Mouse (Mus musculus) mature B cell (primary cell): ENCODE measurements around the gene Ppp1r37.

Experiments
- in situ Hi-C: fragments of 300-500 bp; cut with MboI; formaldehyde crosslinking; loops from 2 replicates; pipeline ENCODE4 v1.14.3; 2019

Ppp1r37 gene

DNA sequence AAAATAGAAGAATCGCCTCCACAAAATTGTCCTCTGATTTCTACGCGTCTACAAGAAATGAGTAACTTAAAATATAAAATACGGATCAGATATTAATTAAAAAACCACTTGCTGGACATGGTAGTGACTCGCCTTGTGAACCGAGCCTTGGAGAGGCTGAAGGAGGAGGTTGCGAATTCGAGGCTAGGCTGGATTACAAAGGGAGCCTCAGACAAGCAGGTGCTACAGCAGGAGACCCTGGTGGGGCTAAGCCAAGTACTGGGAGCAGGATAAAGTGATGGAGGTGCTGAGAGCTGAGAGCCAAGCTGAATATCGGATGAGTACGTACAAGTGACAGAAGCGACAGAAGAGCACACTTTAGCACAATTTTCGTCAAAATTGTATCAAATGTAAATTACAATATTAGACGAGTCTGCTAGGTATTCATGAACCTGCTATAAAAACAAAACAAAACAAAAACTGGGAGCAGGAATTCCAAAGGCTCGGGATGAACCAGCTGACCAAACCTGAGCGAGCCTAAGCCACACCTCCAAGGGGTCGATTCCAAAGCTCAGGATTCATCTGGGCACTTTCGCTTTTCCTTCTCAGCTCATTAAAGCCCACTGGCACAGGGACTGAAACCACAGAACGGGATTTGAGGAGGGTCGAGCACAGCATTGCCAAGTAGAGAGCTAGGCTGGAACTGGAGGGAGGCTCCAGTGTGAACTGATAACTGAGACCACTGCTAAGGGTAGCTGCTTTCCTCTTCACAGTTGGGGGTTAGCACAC lies at the start of gene Ppp1r37:
TSS of gene Ppp1r37 (minus strand) at position 434 of the 768 bp plus-strand sequence.
- in situ Hi-C loops: no loop called here

DNA sequence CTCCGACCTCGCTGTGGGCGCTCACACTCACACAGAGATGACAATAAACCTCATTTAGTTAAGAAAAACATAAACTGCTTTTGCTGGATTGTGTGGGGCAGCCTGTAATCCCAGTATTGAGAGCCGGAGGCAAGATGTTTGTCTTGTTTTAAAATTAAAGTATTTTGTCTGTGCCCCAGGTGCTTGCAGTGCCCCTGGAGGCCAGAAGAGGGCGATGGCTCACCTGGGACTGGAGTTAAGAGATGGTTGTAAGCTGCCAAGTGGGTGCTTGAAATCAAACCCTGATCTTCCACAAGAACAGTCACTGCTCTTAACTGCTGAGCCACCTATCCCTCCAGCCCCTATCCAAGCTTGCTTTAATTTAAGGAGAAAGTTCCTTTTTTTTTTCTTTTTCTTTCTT lies 48.1 kb upstream of the Ppp1r37 start:
- in situ Hi-C loops: no loop called here

DNA sequence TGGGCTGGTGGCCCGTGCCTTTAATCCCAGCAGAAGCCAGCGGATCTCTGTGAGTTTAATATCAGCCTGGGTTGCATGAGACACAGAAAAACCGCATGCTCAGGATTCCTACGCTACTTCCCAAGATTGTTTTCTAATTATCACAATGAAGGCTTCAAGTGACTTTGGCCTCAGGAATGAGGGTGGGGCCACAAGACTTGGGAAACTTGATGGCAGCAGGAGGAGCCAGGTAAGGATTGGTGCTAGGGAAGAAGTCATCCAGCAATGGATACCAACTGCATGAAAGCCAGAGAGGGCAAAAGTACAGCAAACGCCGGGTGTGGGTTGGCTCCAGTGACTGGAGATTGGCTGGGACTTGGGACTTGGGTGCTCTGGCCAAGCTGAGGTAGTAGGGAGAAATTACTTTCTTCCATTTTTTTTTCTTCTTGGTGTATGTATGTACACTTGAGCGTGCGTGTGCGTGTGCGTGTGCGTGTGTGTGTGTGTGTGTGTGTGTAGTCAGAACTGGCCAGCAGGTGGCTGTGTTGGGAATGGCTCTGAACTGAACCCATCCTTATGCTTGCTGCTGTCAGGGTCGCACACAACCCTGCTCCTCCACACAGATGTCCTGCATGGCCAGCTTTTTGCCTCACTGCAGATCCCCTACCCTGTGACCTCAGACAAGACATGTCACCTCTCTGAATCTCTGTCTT lies 46.9 kb upstream of the Ppp1r37 start:
- in situ Hi-C loops: loop anchor here (10.0 kb wide), 1 partner anchor 105 kb away; the partner anchor contains the start of gene Tomm40

- in situ Hi-C loops: loop anchor here (10.0 kb wide), 1 partner anchor 108 kb away; the partner anchor contains the start of gene Tomm40
These were observed 44.4 kb upstream of the Ppp1r37 start for GRCm38 (mm10) chr7:19607291-19607690.

GRCm38 (mm10) chr7:19604606-19605214 lies 41.8 kb upstream of the Ppp1r37 start:
- in situ Hi-C loops: loop anchor here (10.0 kb wide), 1 partner anchor 110 kb away; the partner anchor contains the start of gene Tomm40

- in situ Hi-C loops: loop anchor here (10.0 kb wide), 1 partner anchor 111 kb away; the partner anchor contains the start of gene Tomm40
These were observed 41.2 kb upstream of the Ppp1r37 start, which contains the start of gene Clasrp for GRCm38 (mm10) chr7:19603849-19604605. Gene Clasrp (minus strand): TSS chr7:19604486.

DNA sequence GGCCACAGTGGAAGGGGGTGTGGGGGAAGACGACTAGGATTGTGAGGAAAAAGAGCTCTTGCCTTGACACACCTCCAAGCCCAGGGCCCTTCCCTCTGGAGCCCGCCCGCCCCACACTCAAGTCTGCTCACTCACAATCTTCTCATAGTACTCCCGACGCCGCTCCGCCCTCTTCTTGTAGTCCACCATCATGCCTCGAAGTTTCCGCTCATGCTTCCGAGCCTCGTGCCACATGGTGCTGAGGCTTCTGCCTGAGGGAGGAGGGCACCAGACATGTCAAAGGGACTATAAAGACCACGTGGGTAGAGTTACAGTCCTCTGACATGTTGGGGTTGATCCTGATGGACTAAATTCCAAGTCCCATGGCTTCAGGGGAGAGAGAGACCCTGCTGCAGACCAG lies 40.2 kb upstream of the Ppp1r37 start:
- in situ Hi-C loops: loop anchor here (10.0 kb wide), 1 partner anchor 112 kb away; the partner anchor contains the start of gene Tomm40

GRCm38 (mm10) chr7:19600562-19600961 lies 37.7 kb upstream of the Ppp1r37 start:
- in situ Hi-C loops: loop anchor here (10.0 kb wide), 1 partner anchor 114 kb away; the partner anchor contains the start of gene Tomm40

DNA sequence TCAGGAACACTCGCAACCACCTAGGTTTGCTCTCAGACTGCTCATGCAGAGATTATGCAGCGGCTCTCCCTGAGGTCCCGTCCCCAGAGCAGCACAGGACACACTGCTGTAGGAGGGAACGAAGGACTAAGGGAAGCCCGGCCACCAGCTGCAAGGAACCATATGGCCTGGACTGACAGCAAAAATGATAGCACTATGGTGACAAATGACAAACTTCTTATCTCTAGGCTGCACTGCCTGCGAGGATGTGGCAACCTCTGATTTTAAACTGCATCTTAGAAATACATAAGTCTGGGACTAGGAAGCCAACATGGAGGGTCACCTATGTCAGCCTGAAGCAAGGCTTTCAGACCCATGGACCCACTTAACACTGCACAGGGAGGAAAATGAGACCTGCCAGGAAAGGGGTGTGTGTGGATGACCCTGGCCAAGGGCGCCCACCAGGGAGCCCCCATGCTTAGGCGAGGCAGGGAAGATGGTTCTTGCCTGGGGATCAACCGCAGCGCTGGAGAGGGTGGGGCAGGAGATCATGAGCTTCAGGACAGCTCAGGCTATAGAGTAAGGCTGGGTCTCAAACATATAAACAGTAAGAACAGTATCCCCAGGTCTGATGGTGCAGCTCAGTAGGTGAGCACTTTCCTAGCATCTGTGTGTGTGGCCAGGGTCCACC lies 30.3 kb upstream of the Ppp1r37 start:
- in situ Hi-C loops: no loop called here

GRCm38 (mm10) chr7:19589917-19590316 lies 27.0 kb upstream of the Ppp1r37 start:
- in situ Hi-C loops: no loop called here

GRCm38 (mm10) chr7:19589207-19589606 lies 26.3 kb upstream of the Ppp1r37 start:
- in situ Hi-C loops: no loop called here

DNA sequence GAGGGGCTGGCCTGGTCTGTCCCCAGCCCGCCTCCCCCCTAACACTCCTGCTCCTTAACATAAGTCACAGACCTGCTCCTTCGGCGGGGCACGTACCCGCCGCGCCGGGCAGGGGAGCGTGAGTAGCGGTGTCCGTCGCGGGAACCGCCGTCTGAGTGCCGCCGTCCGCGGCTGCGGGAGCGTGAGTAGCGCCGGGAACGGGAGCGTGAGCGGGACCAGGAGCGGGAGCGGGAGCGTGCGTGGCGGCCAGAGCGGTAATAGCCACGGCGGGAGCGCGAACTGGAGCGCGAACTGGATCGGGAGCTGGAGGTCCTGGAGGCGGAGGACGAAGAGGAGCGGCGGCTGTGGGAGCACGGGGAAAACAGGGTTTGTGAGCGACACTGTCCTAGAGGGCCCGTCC lies 23.4 kb upstream of the Ppp1r37 start:
- in situ Hi-C loops: no loop called here

- in situ Hi-C loops: no loop called here
These were observed 17.8 kb upstream of the Ppp1r37 start for GRCm38 (mm10) chr7:19580634-19581033.

- in situ Hi-C loops: no loop called here
These were observed 16.9 kb upstream of the Ppp1r37 start for GRCm38 (mm10) chr7:19579751-19580150.

- in situ Hi-C loops: no loop called here
These were observed 15.6 kb upstream of the Ppp1r37 start for GRCm38 (mm10) chr7:19578436-19578835.

DNA sequence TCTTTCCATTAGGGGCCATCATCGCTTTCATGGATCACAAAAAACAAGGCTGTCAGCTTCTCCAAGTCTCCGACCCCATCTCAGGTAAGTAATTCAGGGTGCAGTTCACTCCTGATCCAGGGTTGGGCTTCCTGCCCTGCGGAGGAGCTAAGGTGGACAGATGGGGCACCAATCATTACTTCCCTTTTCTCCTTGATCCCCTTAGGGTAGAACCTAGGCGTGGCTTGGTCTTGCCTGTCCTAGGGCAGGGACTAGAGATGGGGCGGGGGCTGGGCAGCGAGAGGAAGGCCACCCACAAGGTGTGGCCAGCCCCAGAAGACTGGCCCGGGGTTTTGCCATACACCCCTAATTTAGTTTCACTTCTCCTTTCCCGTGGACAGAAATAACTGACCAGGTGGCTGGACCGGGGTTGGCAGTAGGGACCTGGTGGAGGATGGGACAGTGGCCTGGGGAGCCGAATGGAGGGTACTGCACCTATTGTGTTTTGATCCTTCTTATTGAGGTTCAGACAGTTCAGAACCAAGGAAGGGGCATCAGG lies 15.1 kb upstream of the Ppp1r37 start:
- in situ Hi-C loops: no loop called here

GRCm38 (mm10) chr7:19577141-19577852 lies 14.4 kb upstream of the Ppp1r37 start, which contains the start of the genes Zfp296 and Gemin7:
Gene Zfp296 (plus strand): TSS chr7:19577287.
Gene Gemin7 (minus strand): TSS chr7:19577595.
- in situ Hi-C loops: no loop called here

GRCm38 (mm10) chr7:19575559-19575958 lies 12.7 kb upstream of the Ppp1r37 start:
- in situ Hi-C loops: no loop called here

DNA sequence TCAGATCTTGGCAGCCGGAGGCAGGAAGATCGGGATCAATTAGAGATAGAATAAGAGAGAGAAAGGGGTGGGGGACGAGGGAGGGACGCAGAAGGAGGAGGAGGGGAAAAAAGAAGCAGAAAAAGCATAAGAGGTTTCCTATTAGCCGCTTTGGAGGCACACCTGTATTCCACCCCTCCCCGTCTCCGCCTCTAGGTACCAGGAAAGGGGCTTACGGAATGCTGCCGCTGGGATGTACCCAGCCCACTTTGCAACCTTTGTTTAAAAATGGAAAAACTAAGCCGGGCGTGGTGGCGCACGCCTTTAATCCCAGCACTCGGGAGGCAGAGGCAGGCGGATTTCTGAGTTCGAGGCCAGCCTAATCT lies 10.9 kb upstream of the Ppp1r37 start:
- in situ Hi-C loops: no loop called here
